Mouse (Mus musculus): ENCODE data around the gene Helt.
A peak's percentile ranks its signal among the peaks of the same experiment; 100 is the strongest.
"Not testable (repeated sequence)": the region's sequence is repeated elsewhere in the genome, so short reads cannot be mapped to it uniquely, and the experiment has no call there.

Helt gene

GRCm38 (mm10) chr8:46295951-46296350 lies 1.5 kb upstream of the Helt start:
- DNase-seq: no peak

- no peak for DNase-seq
Observed at GRCm38 (mm10) chr8:46295101-46295534, 647 bp upstream of the Helt start.

GRCm38 (mm10) chr8:46293741-46294151 lies 725 bp downstream of the Helt start:
- DNase-seq: no peak

- DNase-seq: no peak
Observed at GRCm38 (mm10) chr8:46293201-46293600, 1.3 kb downstream of the Helt start.

- DNase-seq: no peak
Observed at GRCm38 (mm10) chr8:46291931-46292675, 2.4 kb downstream of the Helt start.

- no peak for DNase-seq
Observed at GRCm38 (mm10) chr8:46289274-46289673, 5.2 kb downstream of the Helt start.

GRCm38 (mm10) chr8:46288021-46288420 lies 6.5 kb downstream of the Helt start:
- DNase-seq: no peak

- DNase-seq: no peak
Observed at GRCm38 (mm10) chr8:46285980-46286379, 8.5 kb downstream of the Helt start.

- peak; percentile 67 to 73 for DNase-seq
Observed at GRCm38 (mm10) chr8:46281536-46281935, 12.9 kb downstream of the Helt start.

- DNase-seq: no peak
Observed at GRCm38 (mm10) chr8:46276939-46277338, 17.5 kb downstream of the Helt start.

GRCm38 (mm10) chr8:46270741-46271140 lies 23.7 kb downstream of the Helt start:
- DNase-seq: no peak

GRCm38 (mm10) chr8:46270147-46270546 lies 24.3 kb downstream of the Helt start:
- no peak for DNase-seq

GRCm38 (mm10) chr8:46266801-46267200 lies 27.7 kb downstream of the Helt start:
- DNase-seq: no peak

- not testable (repeated sequence) for DNase-seq
Observed at GRCm38 (mm10) chr8:46264206-46264605, 30.3 kb downstream of the Helt start.

GRCm38 (mm10) chr8:46257921-46258682 lies 36.4 kb downstream of the Helt start:
- no peak for DNase-seq

- DNase-seq: no peak
Observed at GRCm38 (mm10) chr8:46252456-46252855, 42.0 kb downstream of the Helt start.

GRCm38 (mm10) chr8:46251561-46251960 lies 42.9 kb downstream of the Helt start:
- DNase-seq: no peak

- DNase-seq: no peak
Observed at GRCm38 (mm10) chr8:46246346-46246745, 48.1 kb downstream of the Helt start.

- no peak for DNase-seq
Observed at GRCm38 (mm10) chr8:46242946-46243345, 51.5 kb downstream of the Helt start.

All from lung, adult 18-20 months (tissue).